Mouse (Mus musculus) bone marrow, adult 2 months (tissue): Measurements from ENCODE around the gene Mybpc3.

Experiments used
- CTCF ChIP-seq: fragments of 200-500 bp; IDR thresholded peaks from 2 replicates; pipeline ENCODE4 v1.5.1; 2011; ENCODE audit warnings: low read length, control low read depth; ENCODE audit not compliant: control insufficient read depth, insufficient read depth
- POLR2A ChIP-seq: fragments of 200-500 bp; IDR thresholded peaks from 2 replicates; pipeline ENCODE4 v1.6.1; 2011; ENCODE audit warnings: low read depth, mild to moderate bottlenecking, control low read depth, low read length, borderline replicate concordance; ENCODE audit not compliant: control insufficient read depth

DNA sequence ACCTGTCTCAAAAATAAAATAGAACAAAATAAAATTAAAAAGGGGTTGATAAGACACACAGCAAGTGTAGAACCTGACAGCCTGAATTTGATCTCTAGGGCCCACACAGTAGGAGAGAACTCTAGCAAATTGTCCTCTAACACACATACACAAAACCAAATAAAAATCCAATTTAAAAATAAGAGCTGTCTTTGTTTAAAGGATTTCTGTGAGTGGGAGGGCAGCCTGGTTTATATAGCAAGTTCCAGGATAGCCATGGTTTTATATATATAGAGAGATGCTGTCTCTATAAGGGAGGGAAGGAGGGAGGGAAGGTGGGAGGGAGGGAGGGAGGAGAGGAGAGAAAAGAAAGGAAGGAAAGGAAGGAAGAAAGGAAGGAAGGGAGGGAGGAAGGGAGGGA, 30.2 kb downstream of the Mybpc3 start:
- TF ChIP-seq CTCF = no peak
- no peak for TF ChIP-seq POLR2A
